Mouse (Mus musculus) forebrain, postnatal 0 days (tissue): Measurements from ENCODE around the gene Oas1d. TPM values are rescaled to one million over a fixed set of nuclear protein-coding genes. Genes with fewer than 3 reads are reported as not detected.

Experiments
- ATAC-seq: fragments of 200-750 bp; cut with Nextera tagmentation; 2 replicates; pipeline ENCODE4 v1.8.0; 2017; ENCODE audit warnings: mild to moderate bottlenecking, moderate library complexity
- DNase-seq: peaks from one replicate; pipeline ENCODE4 v3.0.0-alpha.2; 2015
- H3K27ac ChIP-seq: fragments of 300-500 bp; sonication (generic); 2 replicates; pipeline ENCODE4 v1.5.1; 2014; ENCODE audit warnings: low read depth, mild to moderate bottlenecking, antibody characterized with exemption, low read length, moderate library complexity, mixed read lengths
- H3K27me3 ChIP-seq: fragments of 300-500 bp; sonication (generic); 2 replicates; pipeline ENCODE4 v1.6.1; 2014; ENCODE audit warnings: mild to moderate bottlenecking, low read length, mixed read lengths; ENCODE audit not compliant: insufficient read depth
- H3K36me3 ChIP-seq: fragments of 300-500 bp; sonication (generic); 2 replicates; pipeline ENCODE4 v1.6.1; 2014; ENCODE audit warnings: mild to moderate bottlenecking, moderate library complexity; ENCODE audit not compliant: insufficient read depth
- H3K4me1 ChIP-seq: fragments of 300-500 bp; sonication (generic); 2 replicates; pipeline ENCODE4 v1.6.1; 2014; ENCODE audit warnings: antibody characterized with exemption; ENCODE audit not compliant: insufficient read depth
- H3K4me2 ChIP-seq: fragments of 300-500 bp; sonication (generic); 2 replicates; pipeline ENCODE4 v1.6.1; 2014; ENCODE audit warnings: low read depth, mild to moderate bottlenecking, moderate library complexity
- H3K4me3 ChIP-seq: fragments of 300-500 bp; sonication (generic); 2 replicates; pipeline ENCODE4 v1.5.1; 2014; ENCODE audit warnings: low read depth, low read length, mixed read lengths
- H3K9ac ChIP-seq: fragments of 300-500 bp; sonication (generic); 2 replicates; pipeline ENCODE4 v1.6.1; 2014; ENCODE audit warnings: mild to moderate bottlenecking
- H3K9me3 ChIP-seq: fragments of 300-500 bp; sonication (generic); 2 replicates; pipeline ENCODE4 v1.6.1; 2016; ENCODE audit warnings: low read length
- CTCF ChIP-seq: sonication (generic); IDR thresholded peaks from 2 replicates; pipeline ENCODE4 v1.5.1; 2016; ENCODE audit warnings: antibody characterized with exemption, control low read depth, low read depth
- WGBS: fragments of 180-500 bp; shearing (Covaris S2); extraction: QIAGEN DNeasy Blood & Tissue Kit; methylation state at CpG from one replicate; pipeline ENCODE4 v1.1.7; 2014; 5-methylcytosine and 5-hydroxymethylcytosine counted together
- polyA plus RNA-seq: library from polyadenylated mRNA; unstranded; fragments of >200 nt; fragmentation: Nextera tagmentation; extraction: Ambion mirVana; gene quantifications from 2 replicates; pipeline ENCODE4 v1.2.1, GENCODE M21; 2015
- total RNA-seq: library from RNA; depleted of rRNA; stranded (reverse); fragments of >200 nt; gene quantifications from 2 replicates; pipeline ENCODE4 v1.2.3, GENCODE M21; 2014

Oas1d gene
- total and polyA plus RNA-seq, 2 experiments from 2014 or later = 0.41 to 0.48 TPM

DNA sequence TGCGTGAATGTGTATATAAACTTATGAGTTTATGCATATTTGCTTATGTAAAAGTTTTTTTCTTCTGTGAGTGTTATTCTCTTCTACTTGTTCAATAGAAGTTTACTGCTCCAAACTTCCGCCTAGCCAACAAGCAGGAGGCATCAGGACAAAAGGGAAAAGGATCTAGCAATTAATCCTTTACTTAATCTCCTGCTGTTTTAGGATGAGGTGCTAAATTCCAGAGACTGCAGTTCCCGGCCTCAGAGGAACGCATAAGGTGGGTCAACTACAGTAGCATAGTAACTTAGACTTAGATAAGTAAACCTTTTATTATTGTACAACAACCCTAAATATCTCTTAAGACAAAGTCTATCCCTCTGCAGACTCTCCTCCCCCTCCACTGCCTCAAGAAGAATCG is 19.6 kb downstream of the Oas1d start:
- DNase-seq (no peak), ATAC-seq (no peak)
- Histone ChIP-seq H3K36me3 (no peaks in the 10 kb centered on the region), H3K9me3 (no peaks in the 10 kb centered on the region), H3K9ac (no peak overlapping the region), H3K27me3 (no peaks in the 10 kb centered on the region), H3K27ac (no peak overlapping the region), H3K4me2 (no peak overlapping the region), H3K4me3 (no peak overlapping the region), H3K4me1 (no peaks in the 10 kb centered on the region)
- no peak for TF ChIP-seq CTCF
- WGBS = 16% methylated on average over 5 of the region's 5 CpGs

DNA sequence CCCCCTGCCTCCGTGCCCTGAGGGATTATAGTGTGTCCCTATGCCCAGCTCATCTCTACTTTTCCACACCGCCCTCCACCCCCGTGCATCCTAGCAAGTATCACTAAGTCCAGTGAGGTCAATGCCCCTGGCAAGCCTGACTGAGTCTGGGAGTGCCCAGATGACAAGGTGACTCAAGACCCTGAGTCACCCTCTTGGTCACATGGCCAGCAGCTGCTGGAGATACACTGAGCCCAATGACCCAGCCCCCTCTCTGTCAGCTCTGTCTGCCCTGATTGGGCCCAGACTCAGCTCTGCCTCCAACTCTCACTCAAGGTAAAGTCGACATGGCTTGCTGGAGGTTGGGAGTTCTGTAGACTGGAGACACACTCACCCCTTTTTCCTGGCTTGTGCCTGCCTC is 23.5 kb downstream of the Oas1d start:
- Histone ChIP-seq H3K4me1 (no peaks in the 10 kb centered on the region), H3K27me3 (no peaks in the 10 kb centered on the region), H3K9ac (no peak overlapping the region), H3K9me3 (no peaks in the 10 kb centered on the region), H3K36me3 (no peaks in the 10 kb centered on the region; the same call in 1 of the 2 replicates), H3K4me2 (no peak overlapping the region), H3K27ac (no peak overlapping the region), H3K4me3 (no peak overlapping the region)
- DNase-seq (no peak), ATAC-seq (no peak)
- no peak for TF ChIP-seq CTCF
- WGBS = 82% methylated on average over 4 of the region's 4 CpGs

DNA sequence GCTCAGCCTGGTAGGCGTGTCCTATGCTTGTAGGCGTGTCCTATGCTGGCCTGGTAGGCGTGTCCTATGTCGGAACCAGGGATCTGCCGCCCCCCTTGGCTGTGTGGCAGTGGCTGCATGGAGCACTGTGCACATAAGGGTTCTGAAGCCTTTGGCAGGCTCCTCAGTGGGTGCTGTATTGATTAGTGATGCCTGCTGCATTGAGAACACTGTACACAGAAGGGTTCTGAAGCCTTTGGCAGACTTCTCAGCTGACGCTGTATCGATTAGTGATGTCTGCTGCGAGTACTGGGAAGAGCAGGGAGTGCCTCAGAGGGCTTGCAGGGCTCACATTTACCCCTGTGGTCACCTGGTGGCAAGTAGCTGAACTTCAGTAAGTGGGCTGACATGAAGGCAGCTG is 24.2 kb downstream of the Oas1d start:
- no peaks in the 10 kb centered on the region for H3K27me3 ChIP-seq
- H3K4me3 ChIP-seq = no peak overlapping the region
- ATAC-seq (peak; percentile 67; the same call in 1 of the 2 replicates), DNase-seq (no peak)
- no peak overlapping the region for H3K27ac ChIP-seq
- TF ChIP-seq CTCF = no peak
- WGBS = 52% methylated on average over 8 of the region's 8 CpGs
- no peak overlapping the region for H3K9ac ChIP-seq
- H3K36me3 ChIP-seq = no peaks in the 10 kb centered on the region; the same call in 1 of the 2 replicates
- no peak overlapping the region for H3K4me2 ChIP-seq
- H3K9me3 ChIP-seq = no peaks in the 10 kb centered on the region
- no peaks in the 10 kb centered on the region for H3K4me1 ChIP-seq

DNA sequence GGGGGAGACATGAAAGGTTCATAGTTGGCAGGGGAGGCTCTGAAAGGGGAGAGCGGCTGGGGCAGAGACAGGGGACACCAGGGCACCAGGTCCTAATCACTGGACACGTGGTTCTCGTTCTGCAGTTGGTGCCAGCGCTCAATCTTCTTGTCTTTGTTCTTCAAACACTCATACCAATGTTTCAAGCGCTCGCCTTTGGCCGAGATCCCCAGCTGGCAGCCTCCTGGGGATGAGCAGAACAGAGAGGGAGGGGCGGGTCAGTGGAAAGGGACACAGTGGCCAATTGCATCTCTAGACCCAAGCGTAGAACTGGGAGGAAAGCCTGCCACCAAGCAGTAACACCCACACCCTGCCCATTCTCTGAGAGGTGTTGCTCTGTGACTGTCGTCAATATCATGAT is 27.7 kb downstream of the Oas1d start:
- H3K4me2 ChIP-seq = no peak overlapping the region
- H3K9ac ChIP-seq = no peak overlapping the region
- no peak for TF ChIP-seq CTCF
- H3K4me1 ChIP-seq = no peaks in the 10 kb centered on the region
- no peaks in the 10 kb centered on the region for H3K9me3 ChIP-seq
- H3K27ac ChIP-seq = no peak overlapping the region
- DNase-seq (no peak), ATAC-seq (no peak)
- H3K36me3 ChIP-seq = no peaks in the 10 kb centered on the region; the same call in 1 of the 2 replicates
- WGBS = 59% methylated on average over 10 of the region's 10 CpGs
- H3K4me3 ChIP-seq = no peak overlapping the region
- no peaks in the 10 kb centered on the region for H3K27me3 ChIP-seq

DNA sequence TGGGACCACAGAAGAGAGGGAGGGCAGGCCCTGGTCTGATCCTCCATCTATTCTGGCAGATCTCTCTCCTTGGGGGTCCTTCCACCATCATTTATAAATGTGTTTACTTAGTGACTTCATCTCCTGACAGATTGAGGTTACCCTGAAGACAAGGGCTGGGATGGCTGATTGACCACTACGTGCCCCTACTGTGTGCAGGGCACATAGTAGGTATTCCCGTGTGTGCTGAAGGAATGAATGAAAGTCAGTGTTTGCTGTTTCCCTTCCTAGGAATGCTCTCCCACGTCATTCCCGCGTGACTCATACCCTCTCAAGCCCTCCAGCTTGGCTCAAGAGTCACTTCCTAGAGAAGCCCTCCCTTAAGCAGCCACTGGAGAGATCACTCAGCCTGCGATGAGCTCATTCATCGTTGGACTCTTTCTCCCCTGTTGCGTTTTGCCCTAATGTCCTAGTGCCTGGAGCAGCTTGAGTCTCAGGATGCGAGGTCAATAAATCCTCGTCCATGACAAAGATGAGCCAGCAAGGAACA is 38.0 kb downstream of the Oas1d start:
- TF ChIP-seq CTCF = no peak
- Histone ChIP-seq H3K27ac (no peak overlapping the region), H3K27me3 (no peaks in the 10 kb centered on the region), H3K4me3 (no peak overlapping the region), H3K9me3 (no peaks in the 10 kb centered on the region), H3K4me2 (no peak overlapping the region), H3K9ac (no peak overlapping the region), H3K36me3 (peaks cover 8% of the 10 kb centered on the region; the same call in 1 of the 2 replicates), H3K4me1 (no peaks in the 10 kb centered on the region)
- DNase-seq = no peak
- no peak for ATAC-seq
- WGBS = 73% methylated on average over 10 of the region's 10 CpGs

DNA sequence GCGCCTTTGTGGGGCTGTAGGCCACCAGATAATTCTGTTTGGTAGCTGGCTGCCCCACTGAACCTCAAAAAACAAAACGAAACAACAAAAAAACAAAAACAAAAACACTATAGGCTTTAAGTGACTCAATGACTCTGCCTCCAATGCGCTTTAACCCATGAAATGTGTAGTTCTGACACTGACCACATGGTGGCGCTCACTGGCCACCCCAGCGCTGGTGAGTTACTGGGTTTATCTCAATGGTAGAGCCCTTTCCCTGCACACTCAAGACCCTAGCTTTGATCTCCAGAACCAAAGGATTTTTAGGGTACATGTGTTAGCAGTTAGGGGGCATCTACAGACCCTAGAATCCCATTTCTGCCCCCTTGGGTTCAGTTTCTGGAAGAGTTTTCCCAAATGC is 39.6 kb downstream of the Oas1d start:
- DNase-seq (peak; percentile 88), ATAC-seq (peak; percentile 45; the same call in 1 of the 2 replicates)
- TF ChIP-seq CTCF = peak; percentile 94
- Histone ChIP-seq H3K9me3 (no peaks in the 10 kb centered on the region), H3K4me1 (no peaks in the 10 kb centered on the region), H3K4me3 (no peak overlapping the region), H3K27me3 (no peaks in the 10 kb centered on the region), H3K4me2 (no peak overlapping the region), H3K36me3 (peaks cover 3% of the 10 kb centered on the region; the same call in 1 of the 2 replicates), H3K27ac (no peak overlapping the region), H3K9ac (no peak overlapping the region)
- WGBS = 19% methylated on average over 5 of the region's 5 CpGs

DNA sequence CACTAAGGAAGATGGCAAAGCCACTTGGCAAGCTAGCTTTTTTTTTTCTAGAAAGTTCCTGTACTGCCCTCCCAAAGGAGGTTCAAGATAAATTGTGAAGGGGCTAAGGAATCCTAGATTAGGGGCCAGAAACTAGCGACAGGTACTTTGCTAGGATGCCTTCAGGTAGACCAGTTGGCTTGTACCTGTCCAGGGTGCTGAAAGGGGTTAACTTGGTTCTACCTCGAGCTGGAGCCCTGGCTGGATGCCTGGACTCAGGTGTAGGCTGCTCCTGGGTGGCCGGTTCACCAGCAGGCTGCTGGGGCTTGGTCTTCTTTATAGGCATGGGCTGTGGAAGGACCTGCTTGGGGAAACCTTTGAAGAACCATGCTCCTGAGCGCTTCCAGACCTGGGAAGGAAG is 46.7 kb downstream of the Oas1d start:
- no peak for TF ChIP-seq CTCF
- no peak overlapping the region for H3K4me3 ChIP-seq
- H3K4me1 ChIP-seq = no peaks in the 10 kb centered on the region
- H3K4me2 ChIP-seq = no peak overlapping the region
- no peak overlapping the region for H3K27ac ChIP-seq
- ATAC-seq (no peak), DNase-seq (no peak)
- H3K9ac ChIP-seq = no peak overlapping the region
- no peaks in the 10 kb centered on the region for H3K27me3 ChIP-seq
- H3K9me3 ChIP-seq = no peaks in the 10 kb centered on the region
- H3K36me3 ChIP-seq = peaks cover 10% of the 10 kb centered on the region; the same call in 1 of the 2 replicates
- WGBS = 57% methylated on average over 4 of the region's 4 CpGs
